Mouse (Mus musculus) monocyte, adult 5-6 weeks (primary cell): Measurements from ENCODE around the gene Olfr672. TPM values are rescaled to one million over a fixed set of nuclear protein-coding genes. Genes with fewer than 3 reads are reported as not detected.
"Not testable (repeated sequence)": the region's sequence is repeated elsewhere in the genome, so short reads cannot be mapped to it uniquely, and the experiment has no call there.

ENCODE experiments used
- ATAC-seq: fragments of 153-309, 156-312 bp; replicated peaks from 2 replicates; pipeline ENCODE4 v1.8.0; 2017; ENCODE audit warnings: mild to moderate bottlenecking; ENCODE audit not compliant: low TSS enrichment, insufficient number of reproducible peaks, severe bottlenecking, poor library complexity, low FRiP score
- total RNA-seq: library from RNA; stranded (forward); fragments of 200-1000, 200-491, 200-594 nt; gene quantifications from 3 replicates; pipeline ENCODE4 v1.2.3, GENCODE M21; 2017

Olfr672 gene
- not detected in 3 replicates for total RNA-seq

DNA sequence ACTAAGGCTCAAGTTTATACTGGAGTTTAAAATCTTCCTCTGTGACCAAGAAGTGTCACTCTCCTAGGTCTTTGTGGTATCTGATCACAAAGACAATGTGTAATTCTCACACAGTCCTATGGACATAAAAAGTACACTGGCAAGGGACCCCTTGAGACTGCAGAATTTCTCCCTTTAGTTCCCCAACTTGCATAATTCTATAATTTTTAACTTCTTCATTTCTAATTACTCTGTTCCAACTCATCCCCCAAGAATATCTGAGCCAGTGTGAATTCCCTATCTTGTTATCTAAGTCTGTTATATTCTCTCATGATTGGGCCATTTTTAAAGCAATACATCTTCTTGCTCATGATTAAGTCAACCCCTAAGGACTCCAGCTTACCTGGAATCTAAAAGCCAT is at the start of gene Olfr672:
Olfr672 (minus strand) TSS at position 101 of the 400 bp plus-strand sequence.
- no peak for ATAC-seq

DNA sequence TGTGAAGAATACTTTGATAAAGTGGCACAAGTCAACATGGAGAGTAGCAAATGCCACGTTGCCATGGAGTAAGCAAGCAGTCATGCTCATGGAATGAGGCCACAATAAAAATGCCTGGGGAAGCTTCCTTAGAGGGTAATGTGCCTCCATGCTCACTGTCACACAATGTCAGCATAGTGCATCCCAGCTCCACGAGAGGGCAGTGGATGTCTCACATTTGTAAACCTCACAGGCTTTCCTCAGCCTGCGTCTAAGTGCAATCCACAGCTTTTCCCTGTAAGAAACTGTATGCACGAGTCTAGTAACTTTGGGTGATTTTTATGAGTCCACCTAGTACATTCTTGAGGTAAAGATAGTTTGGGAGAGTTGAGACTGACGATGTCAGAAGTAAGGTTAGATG is 32.0 kb upstream of the Olfr672 start:
- ATAC-seq: not testable (repeated sequence)

DNA sequence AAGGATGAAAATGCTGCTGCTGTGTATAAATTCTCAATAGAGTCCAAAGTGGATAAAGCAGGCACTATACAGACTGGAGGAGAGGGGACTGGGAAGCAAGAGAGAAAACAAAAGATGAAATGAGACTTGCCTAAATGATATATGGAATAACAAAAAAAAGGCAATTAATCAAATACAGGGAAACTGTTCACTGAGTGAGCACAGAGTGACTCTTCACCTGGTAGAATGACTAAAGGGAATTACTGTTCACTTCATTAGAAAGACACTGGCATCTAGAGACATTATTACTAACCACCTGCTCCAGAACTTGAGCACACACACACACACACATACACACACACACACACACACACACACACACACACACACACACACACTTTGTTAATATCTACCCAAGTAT is 30.6 kb upstream of the Olfr672 start, which contains the start of gene Olfr676:
Olfr676 (plus strand) TSS at position 301 of the 400 bp plus-strand sequence.
- ATAC-seq: no peak

DNA sequence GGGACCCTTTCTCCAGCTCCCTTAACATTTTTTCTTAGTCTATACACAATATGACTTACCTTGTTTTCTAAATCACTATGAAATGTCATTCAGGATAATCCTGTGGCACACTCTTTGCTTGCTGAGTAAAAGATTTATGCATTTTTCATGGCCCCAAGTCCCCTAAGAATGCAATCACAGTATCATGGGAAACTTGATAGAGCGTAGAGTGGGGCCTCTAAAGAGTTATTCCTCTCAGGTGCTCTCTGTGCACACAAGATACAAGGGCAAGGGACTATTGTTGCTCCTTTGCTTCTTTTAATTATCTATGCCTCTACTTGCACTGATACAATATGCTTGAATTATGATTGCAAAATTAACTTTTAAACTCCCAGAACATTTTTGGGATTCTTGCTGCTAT is 26.5 kb upstream of the Olfr672 start, which contains the start of gene Olfr675:
Olfr675 (minus strand) TSS at position 101 of the 400 bp plus-strand sequence.
- no peak for ATAC-seq

DNA sequence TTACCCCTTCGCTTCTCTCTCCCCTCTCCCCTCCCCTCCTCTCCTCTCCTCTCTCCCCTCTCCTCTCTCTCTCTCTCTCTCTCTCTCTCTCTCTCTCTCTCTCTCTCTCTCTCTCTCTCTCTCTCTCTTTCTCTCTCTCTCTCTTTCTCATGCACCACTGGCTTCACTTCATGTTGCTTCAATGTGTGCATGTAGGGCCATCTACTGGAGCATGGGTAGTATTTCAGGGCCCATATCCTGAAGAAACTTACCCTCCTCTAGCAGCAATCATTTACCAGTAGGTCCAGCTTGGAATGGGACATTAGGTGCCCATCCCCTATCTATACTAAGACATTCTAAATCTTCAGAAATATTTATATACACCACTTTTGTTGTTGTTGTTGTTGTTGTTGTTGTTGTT is 20.7 kb upstream of the Olfr672 start:
- no peak for ATAC-seq

DNA sequence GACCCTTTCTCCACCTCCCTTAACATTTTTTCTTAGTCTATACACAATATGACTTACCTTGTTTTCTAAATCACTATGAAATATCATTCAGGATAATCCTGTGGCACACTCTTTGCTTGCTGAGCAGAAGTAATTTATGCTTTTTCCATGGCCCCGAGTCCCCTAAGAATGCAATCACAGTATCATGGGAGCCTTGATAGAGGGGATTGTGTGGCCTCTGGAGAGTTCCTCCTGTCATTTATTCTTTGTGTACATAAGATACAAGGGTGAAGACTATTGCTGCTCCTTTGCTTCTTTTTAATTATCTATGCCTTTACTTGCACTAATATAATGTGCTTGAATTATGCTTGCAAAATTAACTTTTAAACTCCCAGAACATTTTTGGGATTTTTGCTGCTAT is 22.8 kb downstream of the Olfr672 start, which contains the start of gene Olfr671:
Olfr671 (minus strand) TSS at position 101 of the 400 bp plus-strand sequence.
- no peak for ATAC-seq

DNA sequence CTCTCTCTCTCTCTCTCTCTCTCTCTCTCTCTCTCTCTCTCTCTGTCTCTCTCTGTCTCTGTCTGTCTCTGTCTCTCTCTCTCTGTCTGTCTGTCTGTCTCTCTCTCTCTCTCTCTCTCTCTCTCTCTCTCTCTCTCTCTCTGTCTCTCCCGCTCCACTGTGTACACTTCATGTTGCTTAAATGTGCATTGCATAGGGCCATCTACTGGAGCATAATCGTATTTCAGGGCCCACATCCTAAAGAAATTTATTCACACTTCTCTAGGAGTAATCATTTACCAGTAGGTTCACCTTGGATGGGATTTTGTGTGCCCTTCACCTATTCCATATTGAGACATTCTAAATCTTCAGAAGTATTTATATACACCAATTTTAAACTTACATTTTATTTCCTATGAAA is 29.3 kb downstream of the Olfr672 start:
- not testable (repeated sequence) for ATAC-seq

DNA sequence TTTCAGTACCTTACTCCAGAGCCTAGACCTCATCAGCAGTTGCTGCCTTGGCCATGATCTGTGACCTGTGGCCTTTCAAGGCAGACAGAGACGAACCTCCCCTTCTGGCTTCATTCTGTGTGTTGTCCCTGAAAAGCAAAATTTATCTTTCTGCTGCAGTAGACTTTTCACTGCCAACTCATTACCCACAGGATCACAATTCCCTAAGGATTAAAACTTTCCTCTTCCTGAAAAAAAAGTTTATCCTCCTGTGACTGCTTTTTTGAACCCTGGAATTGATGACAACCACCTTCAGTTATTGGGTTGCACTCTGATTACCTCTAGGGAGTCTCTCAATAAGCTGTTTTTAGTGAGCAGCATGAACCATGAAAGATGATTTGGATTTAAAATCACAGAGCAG is 39.3 kb downstream of the Olfr672 start, which contains the start of gene Olfr670:
Olfr670 (minus strand) TSS at position 101 of the 400 bp plus-strand sequence.
- ATAC-seq: no peak

DNA sequence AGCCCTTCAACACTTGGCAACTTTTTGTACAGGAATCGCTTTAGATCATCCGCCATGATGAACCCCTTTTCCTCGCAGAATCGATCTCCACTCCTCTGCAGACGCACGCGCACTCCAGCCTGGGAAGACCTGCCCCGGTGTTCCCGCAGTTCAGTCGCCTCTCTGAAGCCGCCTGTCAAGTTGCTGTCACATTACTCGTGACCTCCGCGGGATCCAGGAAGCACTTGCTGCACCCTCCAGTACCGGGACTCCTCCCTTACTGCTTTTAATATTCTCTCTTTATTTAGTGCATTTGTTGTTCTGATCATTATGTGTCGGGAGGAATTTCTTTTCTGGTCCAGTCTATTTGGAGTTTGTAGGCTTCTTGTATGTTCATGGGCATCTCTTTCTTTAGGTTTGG is 51.6 kb downstream of the Olfr672 start:
- peak; percentile 73; the same call in 1 of the 2 replicates for ATAC-seq

Other genes with a start within 250 kb of the Olfr672 start
- gene Usp17le, start 224.6 kb downstream of the Olfr672 start, total RNA-seq: not detected in 3 replicates
- gene Usp17lb, start 159.4 kb downstream of the Olfr672 start, total RNA-seq: not detected in 3 replicates
- gene Usp17la, start 145.0 kb downstream of the Olfr672 start, total RNA-seq: not detected in 3 replicates
- gene Olfr665, start 124.0 kb downstream of the Olfr672 start, total RNA-seq: not detected in 3 replicates
- gene Olfr666, start 106.1 kb downstream of the Olfr672 start, total RNA-seq: not detected in 3 replicates
- gene Olfr667, start 80.5 kb downstream of the Olfr672 start, total RNA-seq: not detected in 3 replicates
- gene Olfr668, start 74.0 kb downstream of the Olfr672 start, total RNA-seq: not detected in 3 replicates
- not detected in 3 replicates for gene Olfr669, start 67.8 kb downstream of the Olfr672 start, total RNA-seq
- not detected in 3 replicates for gene Olfr670, start 39.4 kb downstream of the Olfr672 start, total RNA-seq
- not detected in 3 replicates for gene Olfr671, start 22.9 kb downstream of the Olfr672 start, total RNA-seq
- gene Olfr675, start 26.4 kb upstream of the Olfr672 start, total RNA-seq: not detected in 3 replicates
- not detected in 3 replicates for gene Olfr676, start 30.7 kb upstream of the Olfr672 start, total RNA-seq
- gene Olfr677, start 49.3 kb upstream of the Olfr672 start, total RNA-seq: not detected in 3 replicates
- not detected in 3 replicates for gene Olfr678, start 62.4 kb upstream of the Olfr672 start, total RNA-seq
- not detected in 3 replicates for gene Olfr679, start 79.2 kb upstream of the Olfr672 start, total RNA-seq
- not detected in 3 replicates for gene Olfr680-ps1, start 90.8 kb upstream of the Olfr672 start, total RNA-seq
- not detected in 3 replicates for gene Olfr681, start 114.8 kb upstream of the Olfr672 start, total RNA-seq
- not detected in 3 replicates for gene Olfr683, start 145.0 kb upstream of the Olfr672 start, total RNA-seq
- gene Olfr684, start 161.6 kb upstream of the Olfr672 start, total RNA-seq: not detected in 3 replicates
- not detected in 3 replicates for gene Olfr685, start 184.0 kb upstream of the Olfr672 start, total RNA-seq
- gene Olfr686, start 205.5 kb upstream of the Olfr672 start, total RNA-seq: not detected in 3 replicates